Comparison of ENCODE assay signal across 32 mouse cellular contexts in genomic region chr19:29475210-29475620, GRCm38 (mm10). TPM values are rescaled to one million over a fixed set of nuclear protein-coding genes. Genes with fewer than 3 reads are reported as not detected.
DNase-seq lines count a peak whose midpoint lies in the region; ATAC-seq lines count a peak whose summit lies in the region.
"Had no signal": no experiment of that assay in that cellular context is flagged by ENCODE, and none has a peak within 500 bp of the region (broad histone marks: within the 10 kb centered on the region; RNA-seq: fewer than 3 reads in every experiment).

No protein-coding gene starts in this region.

- H3K9ac ChIP-seq in intestine, embryonic 14.5 days (ENCODE audit: low read length) = no peak overlapping the region
- H3K9ac ChIP-seq: embryonic facial prominence, embryonic 13.5 days; kidney, embryonic 15.5 days; limb, embryonic 13.5 days; lung, embryonic 15.5 days; midbrain, embryonic 12.5 days; neural tube, embryonic 13.5 days had no signal

- H3K36me3 ChIP-seq in intestine, embryonic 14.5 days (ENCODE audit: control insufficient read depth, insufficient read depth, low read length) = no peaks in the 10 kb centered on the region
- H3K36me3 ChIP-seq in macrophage (ENCODE audit: inconsistent target) = no peaks in the 10 kb centered on the region
- H3K36me3 ChIP-seq: embryonic facial prominence, embryonic 13.5 days; forebrain, embryonic 10.5 days; kidney, embryonic 15.5 days; limb, embryonic 13.5 days; lung, embryonic 15.5 days; midbrain, embryonic 12.5 days; neural tube, embryonic 13.5 days had no signal

- peak overlapping the region; percentile 65 for H3K27ac ChIP-seq in intestine, embryonic 14.5 days (ENCODE audit: low read depth)
- H3K27ac ChIP-seq in macrophage = peak overlapping the region; percentile 15; the same call in 1 of the 2 replicates
- H3K27ac ChIP-seq: embryonic facial prominence, embryonic 13.5 days; forebrain, embryonic 10.5 days; kidney, embryonic 15.5 days; limb, embryonic 13.5 days; lung, embryonic 15.5 days; midbrain, embryonic 12.5 days; neural tube, embryonic 13.5 days had no signal

- H3K27me3 ChIP-seq in intestine, embryonic 14.5 days (replicated peaks; ENCODE audit: control insufficient read depth, insufficient read depth, low read length) = no peaks in the 10 kb centered on the region
- H3K27me3 ChIP-seq: embryonic facial prominence, embryonic 13.5 days; kidney, embryonic 15.5 days; limb, embryonic 13.5 days; lung, embryonic 15.5 days; megakaryocyte, embryonic 14.5 days; midbrain, embryonic 12.5 days; neural tube, embryonic 13.5 days had no signal

- no peaks in the 10 kb centered on the region for H3K9me3 ChIP-seq in intestine, embryonic 14.5 days (ENCODE audit: control insufficient read depth, low read length)
- H3K9me3 ChIP-seq: embryonic facial prominence, embryonic 13.5 days; forebrain, embryonic 10.5 days; kidney, embryonic 15.5 days; limb, embryonic 13.5 days; lung, embryonic 15.5 days; megakaryocyte, embryonic 14.5 days; midbrain, embryonic 12.5 days; neural tube, embryonic 13.5 days had no signal

- no peak overlapping the region for H3K4me2 ChIP-seq in intestine, embryonic 14.5 days (ENCODE audit: low read length)
- H3K4me2 ChIP-seq: embryonic facial prominence, embryonic 13.5 days; kidney, embryonic 15.5 days; limb, embryonic 13.5 days; liver, embryonic 11.5 days; lung, embryonic 15.5 days; midbrain, embryonic 12.5 days; neural tube, embryonic 13.5 days had no signal

- H3K4me1 ChIP-seq in intestine, embryonic 14.5 days (replicated peaks; ENCODE audit: control insufficient read depth, insufficient read depth, low read length) = peaks cover 16% of the 10 kb centered on the region; the same call in 1 of the 2 replicates

- peaks cover 28% of the 10 kb centered on the region; the same call in 1 of the 2 replicates for H3K79me2 ChIP-seq in macrophage (ENCODE audit: inconsistent target)

- no peak overlapping the region for H3K4me3 ChIP-seq in intestine, embryonic 14.5 days (ENCODE audit: low read depth, low read length)
- no peak overlapping the region for H3K4me3 ChIP-seq in macrophage (ENCODE audit: inconsistent target)
- H3K4me3 ChIP-seq: embryonic facial prominence, embryonic 13.5 days; forebrain, embryonic 10.5 days; kidney, embryonic 15.5 days; limb, embryonic 13.5 days; lung, embryonic 15.5 days; megakaryocyte, embryonic 14.5 days; midbrain, embryonic 12.5 days; myocyte; neural tube, embryonic 13.5 days had no signal

- no peak for DNase-seq in intestine, embryonic 14.5 days (ENCODE audit: low spot score)
- DNase-seq in frontal cortex, postnatal 36 days (ENCODE audit: low spot score in 2 of 2) = no peak
- DNase-seq in thymus, postnatal 0 days (ENCODE audit: low spot score) = no peak
- no peak for DNase-seq in gastrocnemius, postnatal 4 days (ENCODE audit: low spot score in 2 of 2)
- no peak for DNase-seq in frontal cortex, adult 2 months (ENCODE audit: extremely low spot score in 1 of 2, low spot score in 1 of 2)
- DNase-seq: adrenal gland, adult 8-10 months; cerebellum, adult 9-10 months; cerebellum, postnatal 36 days; embryo, embryonic 11 days; gastrocnemius, postnatal 10 days; heart, postnatal 14 days; kidney, adult 11 months; kidney, postnatal 25 days; lung, postnatal 36 days; retina, postnatal 1 day; right cerebral cortex, postnatal 14 days; thymus, adult 18-20 months; thymus, postnatal 4 days had no signal

- WGBS in intestine, embryonic 14.5 days = 54% methylated on average over 4 of the region's 4 CpGs
- 84% methylated on average over 3 of the region's 4 CpGs for WGBS in macrophage (ENCODE audit: missing documents)

- ATAC-seq in CD4-positive, CD25-positive, alpha-beta regulatory T cell, adult 4 months = peak; percentile 51
- peak; percentile 88 for ATAC-seq in intestine, embryonic 14.5 days (replicated peaks; ENCODE audit: low FRiP score, low TSS enrichment, low read depth)
- ATAC-seq: forebrain, embryonic 16.5 days; hindbrain, embryonic 16.5 days had no signal

RNA-seq across cellular contexts. Expression of gene Ric1, which starts 46.9 kb away (rescaled TPM):
- polyA plus RNA-seq in CD4-positive, CD25-positive, alpha-beta regulatory T cell, adult 4 months (2017; shearing (Covaris generic)) = 10 to 100 TPM in 1 of 2 experiments, 1 to 10 TPM in 1; 6.3 to 12.6 TPM
- 15.8 TPM in 2 replicates for polyA plus RNA-seq in intestine, embryonic 14.5 days (2014; fragmentation: Nextera tagmentation; extraction: Ambion mirVana)
- 100 to 1,000 TPM; 142 to 734 (median 245) TPM for total RNA-seq in macrophage (2018; cell fraction: chromatin; rRNA removed)
- 10 to 100 TPM; 30.8 to 76.6 (median 44.6) TPM for total RNA-seq in macrophage (2018; cell fraction: cytosol; rRNA removed)
- total RNA-seq in macrophage (2018; cell fraction: nucleus; rRNA removed) = 100 to 1,000 TPM in 25 of 26 experiments, 10 to 100 TPM in 1; 86.3 to 557 (median 248) TPM
- 11.9 to 21.2 TPM (median 19.1 TPM) in 3 replicates for polyA plus RNA-seq in macrophage (2018)
- polyA plus RNA-seq in thymus, postnatal 0 days (2015; fragmentation: Nextera tagmentation; extraction: Ambion mirVana) = 13.4 and 16.5 TPM in 2 replicates
- total RNA-seq in gastrocnemius, postnatal 4 days (2021) = 10 to 100 TPM; 34.2 to 40.2 TPM
- 31.9 and 32.1 TPM in 2 replicates for polyA plus RNA-seq in frontal cortex, adult 2 months (2012; rRNA removed)
